Mouse (Mus musculus) ovary, adult 18-20 months (tissue): ENCODE data around the gene Gm45062.
"Not testable (repeated sequence)": the region's sequence is repeated elsewhere in the genome, so short reads cannot be mapped to it uniquely, and the experiment has no call there.

Experiments
- DNase-seq: peaks from one replicate; pipeline ENCODE4 v3.0.0; 2022; ENCODE audit warnings: low spot score, mixed read lengths

The Gm45062 gene

GRCm38 (mm10) chr6:8316201-8316600 is 57.0 kb downstream of the Gm45062 start:
- no peak for DNase-seq

GRCm38 (mm10) chr6:8319591-8319990 is 60.3 kb downstream of the Gm45062 start:
- no peak for DNase-seq

- DNase-seq: not testable (repeated sequence)
Measured at GRCm38 (mm10) chr6:8331496-8331895, 72.2 kb downstream of the Gm45062 start.

- no peak for DNase-seq
Measured at GRCm38 (mm10) chr6:8333380-8333779, 74.1 kb downstream of the Gm45062 start.

- no peak for DNase-seq
Measured at GRCm38 (mm10) chr6:8336487-8337390, 77.5 kb downstream of the Gm45062 start.

GRCm38 (mm10) chr6:8339453-8339852 is 80.2 kb downstream of the Gm45062 start:
- no peak for DNase-seq

- DNase-seq: no peak
Measured at GRCm38 (mm10) chr6:8343271-8343670, 84.0 kb downstream of the Gm45062 start.

GRCm38 (mm10) chr6:8345219-8345856 is 86.1 kb downstream of the Gm45062 start:
- DNase-seq: peak; percentile 6

GRCm38 (mm10) chr6:8347154-8347553 is 87.9 kb downstream of the Gm45062 start:
- DNase-seq: no peak

GRCm38 (mm10) chr6:8348344-8348743 is 89.1 kb downstream of the Gm45062 start:
- DNase-seq: no peak

- no peak for DNase-seq
Measured at GRCm38 (mm10) chr6:8349060-8349670, 89.9 kb downstream of the Gm45062 start.

- no peak for DNase-seq
Measured at GRCm38 (mm10) chr6:8351507-8351906, 92.3 kb downstream of the Gm45062 start.

- DNase-seq: no peak
Measured at GRCm38 (mm10) chr6:8352533-8353168, 93.4 kb downstream of the Gm45062 start.

- DNase-seq: no peak
Measured at GRCm38 (mm10) chr6:8353461-8353860, 94.2 kb downstream of the Gm45062 start.

- DNase-seq: no peak
Measured at GRCm38 (mm10) chr6:8354846-8355245, 95.6 kb downstream of the Gm45062 start.

- no peak for DNase-seq
Measured at GRCm38 (mm10) chr6:8358232-8358631, 99.0 kb downstream of the Gm45062 start.

- DNase-seq: no peak
Measured at GRCm38 (mm10) chr6:8358782-8359181, 99.5 kb downstream of the Gm45062 start.

- no peak for DNase-seq
Measured at GRCm38 (mm10) chr6:8360805-8361204, 101.6 kb downstream of the Gm45062 start.

- no peak for DNase-seq
Measured at GRCm38 (mm10) chr6:8364033-8364756, 104.9 kb downstream of the Gm45062 start.

GRCm38 (mm10) chr6:8364757-8365150 is 105.5 kb downstream of the Gm45062 start:
- DNase-seq: no peak

- no peak for DNase-seq
Measured at GRCm38 (mm10) chr6:8367675-8368074, 108.4 kb downstream of the Gm45062 start.
